Mouse (Mus musculus) thymus, postnatal 4 days (tissue): ENCODE data around the gene Mup14.
"Not testable (repeated sequence)": the region's sequence is repeated elsewhere in the genome, so short reads cannot be mapped to it uniquely, and the experiment has no call there.

Experiments
- DNase-seq: peaks from one replicate; pipeline ENCODE4 v3.0.0; 2021

Gene Mup14

DNA sequence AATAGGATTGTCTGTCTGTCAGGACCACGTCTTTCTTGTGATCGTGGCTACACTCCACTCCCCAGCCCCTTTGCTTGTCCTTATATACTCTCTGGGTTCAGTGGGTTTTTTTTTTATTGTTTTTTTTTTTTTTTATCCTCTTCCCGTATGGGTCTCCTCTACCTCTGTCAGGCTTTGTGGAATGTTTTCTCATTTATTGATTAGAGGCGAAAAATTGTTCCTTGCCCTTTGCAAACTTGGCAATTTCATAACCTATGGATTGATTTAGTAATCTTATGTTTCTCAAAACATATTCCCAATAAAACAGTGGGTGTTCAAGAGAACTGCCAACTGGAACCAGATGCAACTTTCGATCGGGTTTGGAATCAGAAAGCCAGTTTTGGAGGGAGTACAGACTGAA, at the start of gene Mup14:
Gene Mup14 (minus strand): TSS at position 101 of the 400 bp plus-strand sequence.
- not testable (repeated sequence) for DNase-seq

DNA sequence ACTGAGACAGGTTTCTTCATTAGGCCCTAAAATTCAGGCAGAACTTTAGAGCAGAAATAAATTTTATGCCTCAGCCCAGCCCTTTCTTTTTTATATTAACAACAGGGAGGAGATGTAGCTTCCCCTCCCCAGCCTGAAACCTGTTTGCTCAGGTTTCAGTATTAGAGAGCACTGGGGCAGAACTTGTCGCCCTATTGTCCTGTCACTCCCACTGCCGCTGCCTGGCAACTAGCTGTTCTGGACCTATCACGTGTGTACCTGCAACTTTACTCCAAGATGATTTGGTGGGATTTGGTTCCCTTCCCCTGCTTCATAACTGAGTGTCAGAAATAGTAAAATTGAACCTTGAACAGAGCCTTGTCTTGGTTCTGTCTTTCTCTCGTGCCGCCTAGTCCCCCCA, 34.3 kb upstream of the Mup14 start:
- not testable (repeated sequence) for DNase-seq
